Mouse (Mus musculus): ENCODE measurements around the gene Acvr1b. TPM values are rescaled to one million over a fixed set of nuclear protein-coding genes. Genes with fewer than 3 reads are reported as not detected.

The Acvr1b gene
- total and polyA plus RNA-seq, 3 experiments, result 2.7 to 4.8 (median 2.9) TPM

- peaks cover 46% of the 10 kb centered on the region for H3K27me3 ChIP-seq (replicated peaks)
- H3K36me3 ChIP-seq (replicated peaks in 1 of 2; ENCODE audit: control insufficient read depth in 1 of 2, insufficient read depth in 1 of 2, low read length in 1 of 2), result no peaks in the 10 kb centered on the region
- H3K27ac ChIP-seq (ENCODE audit: insufficient read depth, low read depth), result no peak overlapping the region
- H3K4me1 ChIP-seq (ENCODE audit: control insufficient read depth in 1 of 2, insufficient read depth in 2 of 2), result peaks cover 9 to 11% of the 10 kb centered on the region in 2 experiments
- DNase-seq (ENCODE audit: extremely low read depth), result no peak
- no peaks in the 10 kb centered on the region for H3K9me3 ChIP-seq (replicated peaks; ENCODE audit: low read length)
- dilution Hi-C loops (cut with MboI; ENCODE audit: extremely low pct_ligation_motif_present, extremely low pct_unique_long_range_greater_than_20kb, low sequenced_read_pairs) (no loop called here), in situ Hi-C loops (cut with MboI; ENCODE audit: low pct_ligation_motif_present, low pct_unique_long_range_greater_than_20kb, low sequenced_read_pairs) (no loop called here)
- no peak overlapping the region for H3K4me3 ChIP-seq (replicated peaks in 1 of 3; ENCODE audit: low read depth in 2 of 3, low read length in 2 of 3, poor library complexity in 1 of 3)
- no peak overlapping the region for H3K4me2 ChIP-seq (ENCODE audit: insufficient read depth, low read depth, poor library complexity, severe bottlenecking)
- TF ChIP-seq NRF1 (IDR thresholded peaks at IDR 0.05; ENCODE audit: low read depth, low read length) (no peak), IRF4 (IDR thresholded peaks at IDR 0.05; ENCODE audit: low read depth, low read length) (no peak), USF2 (conservative IDR thresholded peaks at IDR 0.05; ENCODE audit: low read depth, low read length) (no peak), MXI1 (IDR thresholded peaks at IDR 0.05; ENCODE audit: low read depth, low read length) (no peak), BHLHE40 (IDR thresholded peaks at IDR 0.05; ENCODE audit: low read depth, low read length) (no peak), JUN (IDR thresholded peaks at IDR 0.05; ENCODE audit: insufficient read depth, low read depth, low read length) (no peak), NELFE (IDR thresholded peaks at IDR 0.05; ENCODE audit: low read depth, low read length) (no peak), MAFK (IDR thresholded peaks at IDR 0.05; ENCODE audit: insufficient replicate concordance, low read length) (no peak), PAX5 (IDR thresholded peaks at IDR 0.05; ENCODE audit: low read length) (no peak), SIN3A (IDR thresholded peaks at IDR 0.05; ENCODE audit: low read length) (no peak), GABPA (IDR thresholded peaks at IDR 0.05; ENCODE audit: insufficient replicate concordance, low read depth, low read length) (no peak), TBP (conservative IDR thresholded peaks at IDR 0.05; ENCODE audit: low read depth, low read length) (no peak), TCF12 (IDR thresholded peaks at IDR 0.05; ENCODE audit: low read depth, low read length) (no peak), ZKSCAN1 (IDR thresholded peaks at IDR 0.05; ENCODE audit: borderline replicate concordance, low read depth, low read length) (no peak), ZC3H11A (IDR thresholded peaks at IDR 0.05; ENCODE audit: low read depth, low read length) (no peak), MAZ (IDR thresholded peaks at IDR 0.05; ENCODE audit: low read depth, low read length) (no peak)
- no peaks in the 10 kb centered on the region for H3K79me2 ChIP-seq (replicated peaks; ENCODE audit: control insufficient read depth, extremely low read depth, insufficient read depth, poor library complexity, severe bottlenecking)
- no peak overlapping the region for H3K9ac ChIP-seq (ENCODE audit: insufficient read depth, low read depth)
Measured at GRCm38 (mm10) chr15:101167553-101167952, 6.3 kb upstream of the Acvr1b start.

DNA sequence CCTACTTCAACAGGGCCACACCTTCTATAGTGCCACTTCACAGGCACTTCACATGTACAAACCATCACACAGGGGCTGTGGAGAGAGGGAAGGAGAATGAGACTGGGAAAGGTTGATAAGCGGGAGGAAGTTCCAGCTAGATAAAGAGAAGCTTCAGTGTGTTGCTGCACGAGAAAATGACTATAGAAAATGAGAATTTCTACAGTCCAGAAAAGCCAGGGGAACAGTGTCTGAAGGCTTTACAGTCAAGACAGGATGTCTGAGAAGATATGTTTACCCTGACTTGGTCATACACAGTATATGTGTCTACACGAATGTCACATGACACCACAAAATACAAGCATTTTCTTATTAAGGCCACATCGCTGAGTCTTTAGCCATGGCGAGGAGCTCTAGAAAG is 4.0 kb upstream of the Acvr1b start:
- H3K27me3 ChIP-seq (replicated peaks), result peaks cover 53% of the 10 kb centered on the region
- no peak for DNase-seq (ENCODE audit: extremely low read depth)
- no peak overlapping the region for H3K9ac ChIP-seq (ENCODE audit: insufficient read depth, low read depth)
- peaks cover 14 to 21% of the 10 kb centered on the region in 2 experiments for H3K4me1 ChIP-seq (ENCODE audit: control insufficient read depth in 1 of 2, insufficient read depth in 2 of 2)
- dilution Hi-C loops (cut with MboI; ENCODE audit: extremely low pct_ligation_motif_present, extremely low pct_unique_long_range_greater_than_20kb, low sequenced_read_pairs) (no loop called here), in situ Hi-C loops (cut with MboI; ENCODE audit: low pct_ligation_motif_present, low pct_unique_long_range_greater_than_20kb, low sequenced_read_pairs) (no loop called here)
- H3K36me3 ChIP-seq (replicated peaks in 1 of 2; ENCODE audit: control insufficient read depth in 1 of 2, insufficient read depth in 1 of 2, low read length in 1 of 2), result no peaks in the 10 kb centered on the region
- TF ChIP-seq ZMIZ1 (IDR thresholded peaks at IDR 0.05; ENCODE audit: low read depth, low read length) (no peak), CHD1 (IDR thresholded peaks at IDR 0.05; ENCODE audit: low read depth, low read length) (no peak), NRF1 (IDR thresholded peaks at IDR 0.05; ENCODE audit: low read depth, low read length) (no peak), MXI1 (IDR thresholded peaks at IDR 0.05; ENCODE audit: low read depth, low read length) (no peak), HCFC1 (IDR thresholded peaks at IDR 0.05; ENCODE audit: low read depth, low read length) (no peak), EP300 (IDR thresholded peaks at IDR 0.05; ENCODE audit: low read length) (no peak)
- no peaks in the 10 kb centered on the region for H3K79me2 ChIP-seq (replicated peaks; ENCODE audit: control insufficient read depth, extremely low read depth, insufficient read depth, poor library complexity, severe bottlenecking)
- H3K4me3 ChIP-seq (replicated peaks in 1 of 3; ENCODE audit: low read depth in 2 of 3, low read length in 2 of 3, poor library complexity in 1 of 3), result no peak overlapping the region
- H3K4me2 ChIP-seq (ENCODE audit: insufficient read depth, low read depth, poor library complexity, severe bottlenecking), result no peak overlapping the region
- no peaks in the 10 kb centered on the region for H3K9me3 ChIP-seq (replicated peaks; ENCODE audit: low read length)
- H3K27ac ChIP-seq (ENCODE audit: insufficient read depth, low read depth), result no peak overlapping the region
